Mouse (Mus musculus): ENCODE results near the gene Gm10153.

DNA sequence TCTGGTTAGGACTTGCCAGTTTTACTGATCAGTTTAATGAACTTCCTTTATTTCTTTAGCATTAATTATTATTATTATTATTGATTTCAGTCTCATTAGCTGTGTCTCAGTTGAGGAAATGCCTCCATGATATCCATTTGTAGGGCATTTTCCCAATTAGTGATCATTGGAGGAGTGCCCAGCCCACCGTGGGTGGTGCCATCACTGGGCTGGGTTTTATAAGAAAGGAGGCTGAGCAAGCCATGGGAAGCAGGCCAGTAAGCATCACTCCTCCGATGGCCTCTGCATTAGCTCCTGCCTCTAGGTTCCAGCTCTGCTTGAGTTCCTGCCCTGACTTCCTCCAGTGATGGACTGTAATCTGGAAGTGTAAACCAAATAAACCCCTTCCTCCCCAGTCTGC, 2.0 kb downstream of the Gm10153 start:
- no peak for TF ChIP-seq CTCF (IDR thresholded peaks at IDR 0.05; ENCODE audit: low read depth, low read length)
- TF ChIP-seq POLR2A (IDR thresholded peaks at IDR 0.05; ENCODE audit: extremely low read depth, insufficient read depth, low read length): no peak

Data from liver, adult 2 months (tissue).